Mouse (Mus musculus): ENCODE data around the gene Mpp4.

DNA sequence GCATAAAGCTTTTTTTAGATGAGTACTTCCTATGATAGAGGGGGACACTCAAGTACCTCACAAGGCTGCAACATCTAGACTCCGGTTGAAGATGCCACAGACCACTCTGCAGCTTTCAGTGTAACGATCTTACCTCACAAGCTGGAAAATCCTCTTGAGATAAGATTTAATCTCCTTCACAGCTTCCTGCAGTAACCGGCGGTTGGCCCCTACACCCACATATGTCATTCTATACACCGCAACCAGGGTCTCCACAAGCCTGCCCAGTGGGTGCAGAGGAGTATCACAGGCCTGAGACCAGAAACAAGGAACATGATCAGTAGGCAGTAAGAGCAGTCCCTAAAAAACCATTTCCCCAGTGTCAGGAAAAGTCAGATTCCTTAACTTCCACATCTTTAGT is 9.8 kb upstream of the Mpp4 start:
- TF ChIP-seq POLR2A (IDR thresholded peaks at IDR 0.05; ENCODE audit: borderline replicate concordance, extremely low read depth, low read depth, low read length) (no peak), CTCF (IDR thresholded peaks at IDR 0.05; ENCODE audit: insufficient read depth, low read length) (no peak)

Measured in lung, adult 2 months (tissue).